Mouse (Mus musculus): ENCODE results near the gene Arrb2.
"Not testable (repeated sequence)": the region's sequence is repeated elsewhere in the genome, so short reads cannot be mapped to it uniquely, and the experiment has no call there.

Gene Arrb2

GRCm38 (mm10) chr11:70432048-70432894 is at the start of gene Arrb2:
Gene Arrb2 (plus strand): TSS chr11:70432635.
- DNase-seq (ENCODE audit: low spot score in 2 of 2) = peak; percentile 94 to 95

- DNase-seq (ENCODE audit: low spot score in 2 of 2) = no peak
Observed at GRCm38 (mm10) chr11:70384136-70384535, 48.3 kb upstream of the Arrb2 start.

- no peak for DNase-seq (ENCODE audit: low spot score in 2 of 2)
Observed at GRCm38 (mm10) chr11:70387436-70387835, 45.0 kb upstream of the Arrb2 start.

GRCm38 (mm10) chr11:70389421-70389820 is 43.0 kb upstream of the Arrb2 start:
- no peak for DNase-seq (ENCODE audit: low spot score in 2 of 2)

GRCm38 (mm10) chr11:70403598-70403997 is 28.8 kb upstream of the Arrb2 start:
- DNase-seq (ENCODE audit: low spot score in 2 of 2) = no peak

GRCm38 (mm10) chr11:70409594-70410296 is 22.7 kb upstream of the Arrb2 start, which contains the start of gene Pelp1:
Gene Pelp1 (minus strand): TSS chr11:70410031.
- DNase-seq (ENCODE audit: low spot score in 2 of 2) = peak; percentile 81 to 87

- DNase-seq (ENCODE audit: low spot score in 2 of 2) = no peak
Observed at GRCm38 (mm10) chr11:70410297-70410643, 22.2 kb upstream of the Arrb2 start.

GRCm38 (mm10) chr11:70412591-70412990 is 19.8 kb upstream of the Arrb2 start:
- DNase-seq (ENCODE audit: low spot score in 2 of 2) = no peak

GRCm38 (mm10) chr11:70413961-70414360 is 18.5 kb upstream of the Arrb2 start:
- peak; percentile 49 to 68 for DNase-seq (ENCODE audit: low spot score in 2 of 2)

- no peak for DNase-seq (ENCODE audit: low spot score in 2 of 2)
Observed at GRCm38 (mm10) chr11:70418199-70418598, 14.2 kb upstream of the Arrb2 start.

- no peak for DNase-seq (ENCODE audit: low spot score in 2 of 2)
Observed at GRCm38 (mm10) chr11:70419486-70419885, 12.9 kb upstream of the Arrb2 start.

- DNase-seq (ENCODE audit: low spot score in 2 of 2) = not testable (repeated sequence)
Observed at GRCm38 (mm10) chr11:70426598-70426997, 5.8 kb upstream of the Arrb2 start.

GRCm38 (mm10) chr11:70431574-70431973 is 861 bp upstream of the Arrb2 start:
- no peak for DNase-seq (ENCODE audit: low spot score in 2 of 2)

- no peak for DNase-seq (ENCODE audit: low spot score in 2 of 2)
Observed at GRCm38 (mm10) chr11:70432895-70433568, 597 bp downstream of the Arrb2 start.

GRCm38 (mm10) chr11:70433569-70433943 is 1.1 kb downstream of the Arrb2 start:
- DNase-seq (ENCODE audit: low spot score in 2 of 2) = no peak

- DNase-seq (ENCODE audit: low spot score in 2 of 2) = no peak
Observed at GRCm38 (mm10) chr11:70433951-70434350, 1.5 kb downstream of the Arrb2 start.

- no peak for DNase-seq (ENCODE audit: low spot score in 2 of 2)
Observed at GRCm38 (mm10) chr11:70435476-70435875, 3.0 kb downstream of the Arrb2 start.

- DNase-seq (ENCODE audit: low spot score in 2 of 2) = no peak
Observed at GRCm38 (mm10) chr11:70437426-70437825, 5.0 kb downstream of the Arrb2 start.

GRCm38 (mm10) chr11:70438728-70439374 is 6.4 kb downstream of the Arrb2 start:
- no peak for DNase-seq (ENCODE audit: low spot score in 2 of 2)

- DNase-seq (ENCODE audit: low spot score in 2 of 2) = no peak
Observed at GRCm38 (mm10) chr11:70440637-70441036, 8.2 kb downstream of the Arrb2 start.

- DNase-seq (ENCODE audit: low spot score in 2 of 2) = no peak
Observed at GRCm38 (mm10) chr11:70441882-70442281, 9.4 kb downstream of the Arrb2 start.

- DNase-seq (ENCODE audit: low spot score in 2 of 2) = no peak
Observed at GRCm38 (mm10) chr11:70443964-70444363, 11.5 kb downstream of the Arrb2 start.
